Comparison of ENCODE assay signal across 19 mouse cellular contexts in the genomic region with DNA sequence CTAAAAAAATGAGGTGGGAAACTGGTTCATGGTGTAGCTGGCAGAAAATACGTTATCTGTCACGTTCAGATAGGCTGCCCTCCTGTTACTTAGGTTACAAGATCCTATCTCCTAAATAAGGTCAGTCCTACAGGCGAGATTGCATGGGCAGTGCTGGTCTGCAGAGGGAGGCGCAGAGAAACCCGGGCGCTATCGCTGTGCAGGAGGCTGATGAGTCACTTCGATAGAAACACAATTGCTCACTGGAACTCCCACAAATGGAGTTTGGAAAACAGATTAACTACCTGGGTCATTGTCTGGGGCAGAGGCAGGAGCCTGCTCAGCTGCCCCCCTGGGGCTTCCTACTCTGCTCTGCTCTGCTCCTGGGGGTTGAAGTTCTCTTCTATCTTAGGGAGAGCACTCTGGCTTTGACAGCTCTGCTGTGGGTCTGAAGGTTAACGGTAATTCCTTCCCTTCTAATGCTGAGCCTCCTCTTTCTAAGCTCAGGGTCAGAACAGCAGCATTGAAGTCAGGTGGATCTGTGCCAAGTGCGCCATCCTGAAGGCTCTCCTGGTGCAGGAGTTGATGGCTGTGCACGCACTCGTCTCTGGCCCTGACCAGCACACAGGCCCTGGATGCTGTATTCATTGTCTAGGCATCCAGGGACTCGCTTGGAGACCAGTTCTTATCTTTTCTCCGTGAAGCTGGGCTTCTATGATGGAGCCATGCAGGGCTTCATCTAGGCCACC.
DNase-seq lines count a peak whose midpoint lies in the region; ATAC-seq lines count a peak whose summit lies in the region.
"Had no signal": no experiment of that assay in that cellular context is flagged by ENCODE, and none has a peak within 500 bp of the region (broad histone marks: within the 10 kb centered on the region; RNA-seq: fewer than 3 reads in every experiment).

No protein-coding gene starts in this region.

- H3K9ac ChIP-seq in kidney, embryonic 14.5 days (ENCODE audit: low read depth, low read length) = no peak overlapping the region
- H3K9ac ChIP-seq: heart, embryonic 12.5 days had no signal

- DNase-seq in kidney, postnatal 14 days = no peak
- DNase-seq in ovary, postnatal 36 days (ENCODE audit: low spot score) = peak; percentile 8
- no peak for DNase-seq in ovary, postnatal 14 days (ENCODE audit: low spot score)
- peak; percentile 80 to 94 for DNase-seq in adrenal gland, adult (ENCODE audit: inconsistent age in 2 of 2, low spot score in 1 of 2)
- peak; percentile 74 to 82 for DNase-seq in adrenal gland, postnatal 36 days
- DNase-seq in urinary bladder, postnatal 25 days (ENCODE audit: low spot score) = no peak
- DNase-seq: cerebellum, adult 11 months; layer of hippocampus, postnatal 36 days; lung, adult 18-20 months; right cerebral cortex, postnatal 25 days; thymus, postnatal 4 days had no signal

- H3K36me3 ChIP-seq in kidney, embryonic 14.5 days (ENCODE audit: control insufficient read depth, insufficient read depth, low read length) = no peaks in the 10 kb centered on the region
- H3K36me3 ChIP-seq: G1E; heart, embryonic 12.5 days had no signal

- no peak overlapping the region for H3K27ac ChIP-seq in kidney, embryonic 14.5 days (ENCODE audit: low read depth, low read length)
- H3K27ac ChIP-seq: stomach, postnatal 0 days had no signal

- no peak overlapping the region for H3K4me2 ChIP-seq in kidney, embryonic 14.5 days (replicated peaks; ENCODE audit: low read depth, low read length)
- H3K4me2 ChIP-seq: heart, embryonic 12.5 days had no signal

- H3K4me3 ChIP-seq in kidney, embryonic 14.5 days (ENCODE audit: low read length) = no peak overlapping the region
- H3K4me3 ChIP-seq: heart, embryonic 12.5 days had no signal

- no peaks in the 10 kb centered on the region for H3K9me3 ChIP-seq in kidney, embryonic 14.5 days (ENCODE audit: control insufficient read depth, low read length)
- H3K9me3 ChIP-seq: heart, embryonic 12.5 days had no signal

- ATAC-seq in kidney, embryonic 14.5 days (ENCODE audit: low FRiP score, low TSS enrichment) = peak; percentile 20; the same call in 1 of the 2 replicates
- no peak for ATAC-seq in monocyte, adult 5-6 weeks (replicated peaks; ENCODE audit: insufficient number of reproducible peaks, low FRiP score, low TSS enrichment, poor library complexity, severe bottlenecking)
- ATAC-seq: CD4-positive, CD25-positive, alpha-beta regulatory T cell, adult 4 months; forebrain, embryonic 14.5 days; hindbrain, embryonic 16.5 days had no signal

- H3K27me3 ChIP-seq in kidney, embryonic 14.5 days (ENCODE audit: control insufficient read depth, insufficient read depth, low read length) = no peaks in the 10 kb centered on the region

- H3K4me1 ChIP-seq in kidney, embryonic 14.5 days (ENCODE audit: control insufficient read depth, insufficient read depth, low read length) = no peaks in the 10 kb centered on the region
- H3K4me1 ChIP-seq: heart, embryonic 12.5 days had no signal

- WGBS in kidney, embryonic 14.5 days = 61% methylated on average over 14 of the region's 14 CpGs

Comparison
In these comparisons a context has a peak if more than half of its experiments do, and no peak if none do; other contexts are left out.
1. DNase-seq: peak in ovary, postnatal 36 days (single experiment), adrenal gland, adult (2 of 2) and adrenal gland, postnatal 36 days (2 of 2); none in kidney, postnatal 14 days (single experiment), ovary, postnatal 14 days (single experiment) and urinary bladder, postnatal 25 days (single experiment).